Mouse (Mus musculus) liver, postnatal 0 days (tissue): ENCODE data around the gene Tmem208. TPM values are rescaled to one million over a fixed set of nuclear protein-coding genes. Genes with fewer than 3 reads are reported as not detected.

Source experiments
- ATAC-seq: fragments of 200-750 bp; cut with Nextera tagmentation; 2 replicates; pipeline ENCODE4 v1.8.0; 2017; ENCODE audit warnings: mild to moderate bottlenecking, moderate library complexity
- DNase-seq: peaks from one replicate; pipeline ENCODE4 v3.0.0-alpha.2; 2016
- H3K27ac ChIP-seq: fragments of 300-500 bp; sonication (generic); 2 replicates; pipeline ENCODE4 v1.5.1; 2014; ENCODE audit warnings: antibody characterized with exemption, moderate library complexity, mild to moderate bottlenecking, low read depth
- H3K27me3 ChIP-seq: fragments of 300-500 bp; sonication (generic); 2 replicates; pipeline ENCODE4 v1.6.1; 2014; ENCODE audit warnings: low read length, control low read depth, mixed read lengths; ENCODE audit not compliant: insufficient read depth
- H3K36me3 ChIP-seq: fragments of 300-500 bp; sonication (generic); replicated peaks from 2 replicates; pipeline ENCODE4 v1.6.1; 2014; ENCODE audit warnings: mild to moderate bottlenecking, control low read depth, low read length, moderate library complexity, mixed read lengths; ENCODE audit not compliant: insufficient read depth
- H3K4me1 ChIP-seq: fragments of 300-500 bp; sonication (generic); 2 replicates; pipeline ENCODE4 v1.6.1; 2014; ENCODE audit warnings: antibody characterized with exemption, mild to moderate bottlenecking, control low read depth; ENCODE audit not compliant: insufficient read depth
- H3K4me2 ChIP-seq: fragments of 300-500 bp; sonication (generic); 2 replicates; pipeline ENCODE4 v1.6.1; 2014; ENCODE audit warnings: low read depth, mild to moderate bottlenecking, low read length, moderate library complexity, mixed read lengths
- H3K4me3 ChIP-seq: fragments of 300-500 bp; sonication (generic); 2 replicates; pipeline ENCODE4 v1.5.1; 2014; ENCODE audit warnings: low read depth, low read length
- H3K9ac ChIP-seq: fragments of 300-500 bp; sonication (generic); replicated peaks from 2 replicates; pipeline ENCODE4 v1.6.1; 2014; ENCODE audit warnings: mild to moderate bottlenecking, moderate library complexity
- H3K9me3 ChIP-seq: fragments of 300-500 bp; sonication (generic); 2 replicates; pipeline ENCODE4 v1.6.1; 2016; ENCODE audit warnings: mild to moderate bottlenecking, control low read depth, low read length, mixed read lengths
- CTCF ChIP-seq: sonication (generic); IDR thresholded peaks from 2 replicates; pipeline ENCODE4 v1.5.1; 2016; ENCODE audit warnings: antibody characterized with exemption, low read depth
- EP300 ChIP-seq: IDR thresholded peaks from 2 replicates; pipeline ENCODE4 v1.6.1; 2016; ENCODE audit warnings: antibody characterized with exemption, low read depth, mild to moderate bottlenecking
- WGBS: fragments of 180-500 bp; shearing (Covaris S2); extraction: QIAGEN DNeasy Blood & Tissue Kit; methylation state at CpG from one replicate; pipeline ENCODE4 v1.1.7; 2014; ENCODE audit not compliant: insufficient replicate concordance; 5-methylcytosine and 5-hydroxymethylcytosine counted together
- polyA plus RNA-seq: library from polyadenylated mRNA; unstranded; fragments of >200 nt; fragmentation: Nextera tagmentation; extraction: Ambion mirVana; gene quantifications from 2 replicates; pipeline ENCODE4 v1.2.1, GENCODE M21; 2015

Gene Tmem208
- polyA plus RNA-seq, 1 experiment from 2014 or later, result 75.2 TPM

GRCm38 (mm10) chr8:105297511-105298192 is 28.5 kb upstream of the Tmem208 start, which contains the start of gene E2f4:
Gene E2f4, plus strand, starts transcription at chr8:105297663.
- Histone ChIP-seq H3K4me2 (peak within 1 kb of the TSS; percentile 90), H3K27me3 (no peaks in the 10 kb centered on the region), H3K36me3 (peaks cover 37% of the 10 kb centered on the region), H3K4me1 (peaks cover 40% of the 10 kb centered on the region), H3K9ac (peak within 1 kb of the TSS; percentile 97), H3K4me3 (peak within 1 kb of the TSS; percentile 94), H3K27ac (peak within 1 kb of the TSS; percentile 84), H3K9me3 (no peaks in the 10 kb centered on the region)
- peak; percentile 95 for DNase-seq
- WGBS, result under 1% methylated on average over 58 of the region's 58 CpGs
- peak; percentile 81 for ATAC-seq
- TF ChIP-seq EP300, result no peak
- 0 out of 2 replicates have a peak, but pooled peaks have one; percentile 1 for TF ChIP-seq CTCF

GRCm38 (mm10) chr8:105298351-105299252 is 27.6 kb upstream of the Tmem208 start:
- ATAC-seq (no peak), DNase-seq (peak; percentile 39)
- peak overlapping the region; percentile 94 for H3K4me3 ChIP-seq
- TF ChIP-seq CTCF, result no peak
- 38% methylated on average over 18 of the region's 18 CpGs for WGBS
- peak overlapping the region; percentile 90 for H3K4me2 ChIP-seq
- no peaks in the 10 kb centered on the region for H3K9me3 ChIP-seq
- H3K9ac ChIP-seq, result peak overlapping the region; percentile 97
- peaks cover 47% of the 10 kb centered on the region for H3K4me1 ChIP-seq
- H3K27ac ChIP-seq, result peak overlapping the region; percentile 84
- H3K36me3 ChIP-seq, result peaks cover 47% of the 10 kb centered on the region
- H3K27me3 ChIP-seq, result no peaks in the 10 kb centered on the region

- Histone ChIP-seq H3K27me3 (no peaks in the 10 kb centered on the region), H3K4me2 (peak overlapping the region; percentile 90), H3K4me1 (peaks cover 59% of the 10 kb centered on the region), H3K9ac (peak overlapping the region; percentile 61), H3K36me3 (peaks cover 60% of the 10 kb centered on the region), H3K27ac (peak overlapping the region; percentile 84), H3K9me3 (no peaks in the 10 kb centered on the region), H3K4me3 (peak overlapping the region; percentile 94)
- peak; percentile 83 for DNase-seq
- TF ChIP-seq EP300 (peak; percentile 93), CTCF (no peak)
- WGBS, result 56% methylated on average over 8 of the region's 8 CpGs
- peak; percentile 86 for ATAC-seq
Measured at GRCm38 (mm10) chr8:105299962-105300361, 26.2 kb upstream of the Tmem208 start.

- no peaks in the 10 kb centered on the region for H3K9me3 ChIP-seq
- peaks cover 45% of the 10 kb centered on the region for H3K4me1 ChIP-seq
- DNase-seq (no peak), ATAC-seq (no peak)
- WGBS, result 63% methylated on average over 8 of the region's 8 CpGs
- TF ChIP-seq EP300 (0 out of 2 replicates have a peak, but pooled peaks have one; percentile 28), CTCF (no peak)
- no peaks in the 10 kb centered on the region for H3K27me3 ChIP-seq
- peaks cover 78% of the 10 kb centered on the region for H3K36me3 ChIP-seq
- no peak overlapping the region for H3K4me3 ChIP-seq
- no peak overlapping the region for H3K27ac ChIP-seq
- H3K9ac ChIP-seq, result no peak overlapping the region
- H3K4me2 ChIP-seq, result no peak overlapping the region
Measured at GRCm38 (mm10) chr8:105303396-105303795, 22.8 kb upstream of the Tmem208 start.

- TF ChIP-seq CTCF (no peak), EP300 (no peak)
- no peak for DNase-seq
- H3K27me3 ChIP-seq, result no peaks in the 10 kb centered on the region
- ATAC-seq, result no peak
- no peak overlapping the region for H3K4me3 ChIP-seq
- H3K27ac ChIP-seq, result no peak overlapping the region
- no peak overlapping the region for H3K4me2 ChIP-seq
- H3K9me3 ChIP-seq, result no peaks in the 10 kb centered on the region
- H3K36me3 ChIP-seq, result peaks cover 78% of the 10 kb centered on the region
- peaks cover 40% of the 10 kb centered on the region for H3K4me1 ChIP-seq
- H3K9ac ChIP-seq, result no peak overlapping the region
- 76% methylated on average over 9 of the region's 9 CpGs for whole genome bisulfite sequencing
Measured at GRCm38 (mm10) chr8:105303874-105304273, 22.3 kb upstream of the Tmem208 start.
